Mouse (Mus musculus): Measurements from ENCODE around the gene Bcar3. TPM values are rescaled to one million over a fixed set of nuclear protein-coding genes. Genes with fewer than 3 reads are reported as not detected.
"Not testable (repeated sequence)": the region's sequence is repeated elsewhere in the genome, so short reads cannot be mapped to it uniquely, and the experiment has no call there.

Gene Bcar3
- total RNA-seq, 1 experiment from 2014 or later, result 51.4 TPM

DNA sequence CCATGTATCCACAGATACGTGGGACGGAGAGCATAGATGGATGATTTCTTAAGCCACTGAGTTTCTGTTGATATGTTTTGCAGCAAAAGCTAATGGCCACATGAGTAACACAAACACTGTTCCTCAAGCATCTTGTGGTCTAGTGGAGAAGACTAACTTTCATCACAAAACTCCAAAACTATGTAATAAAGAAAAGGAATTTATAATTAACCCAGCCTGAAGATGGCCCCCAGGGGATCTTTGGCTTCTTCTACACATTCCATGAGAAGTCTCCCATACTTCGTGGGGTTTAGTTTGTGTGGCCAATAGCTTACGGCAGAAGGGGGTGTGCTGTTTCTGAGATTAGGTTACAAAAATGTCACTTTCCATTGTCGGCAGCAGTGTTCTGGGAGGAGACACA is 92.5 kb downstream of the Bcar3 start:
- DNase-seq, result no peak

DNA sequence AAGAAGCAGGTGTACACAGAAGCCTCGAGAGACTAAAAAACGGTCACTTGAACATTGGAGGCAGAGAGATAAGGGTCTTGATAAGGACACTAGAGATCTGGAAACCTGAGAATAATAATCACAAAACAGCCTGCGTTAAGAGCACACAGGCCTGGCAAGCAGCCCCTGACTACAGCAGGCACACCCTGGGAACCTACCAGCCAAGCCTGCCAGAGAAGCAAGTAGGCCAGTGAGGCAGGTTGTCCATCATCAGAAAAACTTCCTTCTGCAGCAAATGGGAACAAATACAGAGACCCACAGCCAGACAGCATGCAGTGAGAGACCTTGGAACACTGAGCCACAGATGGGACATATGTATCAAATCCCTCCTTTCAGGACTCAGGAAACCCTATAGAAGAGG is 93.8 kb downstream of the Bcar3 start:
- no peak for DNase-seq

DNA sequence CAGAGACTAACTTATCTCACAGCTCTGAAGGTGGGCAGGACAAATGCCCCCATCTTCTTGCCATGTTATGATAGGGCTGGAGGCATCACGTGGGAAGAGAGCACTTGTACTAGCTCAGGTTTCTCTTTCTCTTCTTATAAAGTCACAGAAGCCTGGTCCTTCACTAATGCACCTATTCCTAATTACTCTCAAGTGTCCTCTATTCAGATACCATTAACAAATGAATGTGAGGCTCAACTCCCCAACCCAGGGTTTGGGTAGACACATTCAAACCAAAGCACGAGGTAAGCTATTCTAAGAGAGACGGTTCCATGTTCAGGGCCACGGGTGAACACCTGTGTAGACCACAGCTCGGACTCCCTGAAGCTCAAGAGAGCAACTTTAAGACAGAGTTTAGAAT is 96.0 kb downstream of the Bcar3 start:
- no peak for DNase-seq

DNA sequence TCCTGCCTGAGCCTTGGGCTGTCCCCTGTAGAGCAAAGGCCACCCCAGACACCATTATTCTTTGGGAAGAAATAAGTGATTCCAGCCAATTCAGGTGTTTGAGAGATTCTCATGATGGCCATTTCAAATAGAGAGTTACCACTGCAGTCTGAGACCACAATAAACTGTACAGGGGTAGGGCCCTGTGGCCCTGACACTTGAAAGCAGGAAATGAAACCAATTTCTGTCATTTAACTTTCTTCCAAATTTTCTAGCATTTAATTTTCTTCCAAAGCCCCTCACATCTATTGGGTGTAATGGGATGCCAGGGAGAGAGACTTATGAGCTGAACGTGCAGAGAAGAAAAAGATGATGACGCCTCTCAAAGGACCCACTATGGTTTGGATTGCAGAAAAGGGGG is 97.2 kb downstream of the Bcar3 start:
- no peak for DNase-seq

DNA sequence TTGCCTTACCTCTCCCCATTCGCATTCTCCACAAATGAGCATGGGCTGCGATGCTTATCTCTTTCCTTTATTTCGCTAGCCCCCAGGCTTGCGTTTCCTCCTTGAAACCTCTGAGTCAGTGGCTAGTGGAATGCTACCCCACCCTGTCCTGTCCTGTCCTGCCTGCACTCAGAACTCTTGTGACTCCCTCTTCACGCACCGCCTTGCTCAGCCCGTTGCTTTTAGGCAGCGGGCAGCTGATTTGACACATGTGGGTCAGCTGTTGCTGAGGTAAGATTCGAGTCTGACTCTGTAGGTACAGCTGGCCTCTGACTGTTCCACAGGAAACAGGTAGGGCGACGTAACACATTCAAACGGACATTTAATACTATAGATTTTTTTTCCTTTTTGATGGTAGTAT is 97.9 kb downstream of the Bcar3 start:
- DNase-seq, result no peak

- DNase-seq, result not testable (repeated sequence)
Observed at GRCm38 (mm10) chr3:122393411-122393810, 99.5 kb downstream of the Bcar3 start.

- no peak for DNase-seq
Observed at GRCm38 (mm10) chr3:122393836-122394374, 100.0 kb downstream of the Bcar3 start.

- no peak for DNase-seq
Observed at GRCm38 (mm10) chr3:122396957-122397356, 103.0 kb downstream of the Bcar3 start.

GRCm38 (mm10) chr3:122397401-122397800 is 103.5 kb downstream of the Bcar3 start:
- no peak for DNase-seq

DNA sequence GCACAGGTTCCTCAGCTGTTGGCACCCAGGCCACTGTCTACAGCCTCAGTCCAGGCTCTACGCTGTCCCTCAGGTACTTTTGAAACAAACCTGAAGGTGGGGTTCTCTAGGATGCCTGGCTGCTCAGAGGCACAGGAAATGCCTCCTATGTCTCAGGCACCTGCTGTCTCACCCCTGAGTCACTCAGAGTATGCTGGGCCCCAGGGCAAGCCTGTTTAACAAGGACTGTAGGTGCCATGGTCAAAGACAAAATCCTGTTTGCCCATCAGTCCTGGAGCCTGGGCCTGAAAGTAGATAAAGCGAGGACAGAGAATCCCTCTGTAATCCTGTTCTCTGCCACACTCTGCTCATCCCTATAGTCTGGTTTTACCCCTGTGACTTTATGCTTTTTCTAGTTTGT is 107.1 kb downstream of the Bcar3 start:
- DNase-seq, result no peak

GRCm38 (mm10) chr3:122402143-122402542 is 108.2 kb downstream of the Bcar3 start:
- DNase-seq, result no peak

GRCm38 (mm10) chr3:122403860-122404557 is 110.1 kb downstream of the Bcar3 start:
- DNase-seq, result no peak

DNA sequence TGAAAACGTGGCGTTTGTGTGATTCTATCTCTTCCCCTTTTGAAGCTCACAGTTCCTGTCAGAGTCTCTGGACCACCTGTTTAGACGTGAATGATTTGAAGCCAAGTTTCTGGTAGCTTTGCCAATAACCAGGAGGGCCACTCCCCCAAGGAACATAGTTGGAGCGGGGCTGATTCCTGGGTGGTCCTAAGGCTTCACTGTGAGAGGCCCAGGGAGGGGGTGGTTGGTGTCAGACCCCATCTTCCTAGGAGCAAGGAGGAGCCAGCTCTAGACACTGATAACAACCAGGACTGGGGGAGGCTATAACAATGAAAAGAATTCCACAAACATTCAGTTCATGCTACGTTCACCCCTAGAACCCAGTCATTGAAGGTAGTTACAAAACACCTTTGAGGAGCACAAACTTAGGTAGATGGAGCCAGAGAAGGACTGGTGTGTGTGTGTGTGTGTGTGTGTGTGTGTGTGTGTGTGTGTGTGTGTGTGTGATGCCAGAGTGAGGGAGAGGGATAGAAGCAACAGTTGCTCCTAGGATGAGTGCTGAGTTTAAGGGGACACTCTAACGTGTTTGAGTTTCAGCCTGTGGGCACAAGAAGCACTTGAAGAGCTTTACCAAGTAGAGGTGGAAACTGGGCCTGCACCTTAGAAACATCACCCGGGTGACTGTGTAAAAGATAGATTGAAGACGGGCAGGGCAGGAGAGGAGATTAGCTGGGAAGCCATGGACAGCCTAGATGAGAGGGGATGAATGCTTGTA is 111.4 kb downstream of the Bcar3 start:
- no peak for DNase-seq

DNA sequence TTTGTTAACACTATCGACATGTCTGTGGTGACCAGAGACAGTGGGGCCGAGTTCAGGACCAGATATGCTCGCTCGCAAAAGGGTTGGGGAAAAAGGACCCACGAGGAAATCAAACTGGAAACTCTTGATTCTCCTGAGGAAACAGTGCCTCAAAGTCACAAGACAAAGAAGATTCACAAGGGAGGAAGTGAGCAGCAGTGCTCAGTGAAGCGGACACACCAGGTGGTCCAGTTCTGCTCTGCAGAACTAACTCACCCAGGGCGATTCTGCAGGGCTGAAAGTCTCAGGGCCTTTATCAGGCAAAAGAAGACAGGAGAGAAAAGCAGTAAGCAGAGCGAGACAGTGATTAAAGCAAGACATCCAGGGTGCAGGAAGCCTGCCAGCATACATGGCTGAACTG is 112.5 kb downstream of the Bcar3 start:
- DNase-seq, result no peak

GRCm38 (mm10) chr3:122407757-122408156 is 113.8 kb downstream of the Bcar3 start:
- DNase-seq, result no peak

DNA sequence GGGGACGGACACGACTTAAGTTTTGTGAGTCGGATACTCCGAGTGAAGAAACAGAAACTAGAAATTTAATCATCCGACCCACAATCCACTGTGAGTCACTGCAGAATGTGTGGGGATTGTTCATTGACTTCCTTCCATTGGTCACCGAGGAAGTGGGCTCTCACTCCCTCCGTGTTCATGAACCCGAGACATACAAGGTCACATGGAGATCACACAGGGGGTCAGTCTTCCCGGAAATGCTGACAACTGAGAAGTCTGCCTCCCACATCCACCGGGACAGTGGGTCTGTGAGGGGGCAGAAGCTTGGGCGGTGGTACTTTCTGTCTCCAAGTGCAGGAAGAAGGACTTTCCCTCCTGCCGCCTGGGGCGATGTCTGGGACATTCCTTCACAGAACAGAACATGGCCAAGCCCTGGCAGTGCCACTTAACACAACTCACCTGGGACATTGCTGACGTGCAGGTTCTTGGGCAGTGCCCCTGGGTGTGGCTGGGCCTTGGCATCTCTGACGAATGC is 114.9 kb downstream of the Bcar3 start:
- DNase-seq, result no peak

DNA sequence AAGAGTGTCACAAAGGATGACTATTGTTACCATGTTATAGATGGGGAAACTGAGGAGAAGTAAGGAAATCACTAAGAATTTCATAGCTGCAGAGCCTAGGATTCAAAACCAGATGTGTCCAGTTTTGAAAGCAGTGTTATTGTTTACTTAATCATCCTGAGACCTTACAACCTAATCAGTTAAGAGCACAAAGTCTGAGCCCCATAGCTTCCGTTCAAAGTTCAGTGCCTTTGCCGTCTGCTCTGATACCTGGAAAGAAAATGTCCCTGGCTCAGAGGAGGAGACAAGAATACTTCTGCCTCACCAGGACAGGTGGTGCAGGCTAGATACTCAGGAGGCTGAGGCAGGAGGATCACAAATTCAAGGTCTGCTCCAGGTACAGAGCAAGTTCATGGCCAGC is 117.7 kb downstream of the Bcar3 start:
- DNase-seq, result no peak

DNA sequence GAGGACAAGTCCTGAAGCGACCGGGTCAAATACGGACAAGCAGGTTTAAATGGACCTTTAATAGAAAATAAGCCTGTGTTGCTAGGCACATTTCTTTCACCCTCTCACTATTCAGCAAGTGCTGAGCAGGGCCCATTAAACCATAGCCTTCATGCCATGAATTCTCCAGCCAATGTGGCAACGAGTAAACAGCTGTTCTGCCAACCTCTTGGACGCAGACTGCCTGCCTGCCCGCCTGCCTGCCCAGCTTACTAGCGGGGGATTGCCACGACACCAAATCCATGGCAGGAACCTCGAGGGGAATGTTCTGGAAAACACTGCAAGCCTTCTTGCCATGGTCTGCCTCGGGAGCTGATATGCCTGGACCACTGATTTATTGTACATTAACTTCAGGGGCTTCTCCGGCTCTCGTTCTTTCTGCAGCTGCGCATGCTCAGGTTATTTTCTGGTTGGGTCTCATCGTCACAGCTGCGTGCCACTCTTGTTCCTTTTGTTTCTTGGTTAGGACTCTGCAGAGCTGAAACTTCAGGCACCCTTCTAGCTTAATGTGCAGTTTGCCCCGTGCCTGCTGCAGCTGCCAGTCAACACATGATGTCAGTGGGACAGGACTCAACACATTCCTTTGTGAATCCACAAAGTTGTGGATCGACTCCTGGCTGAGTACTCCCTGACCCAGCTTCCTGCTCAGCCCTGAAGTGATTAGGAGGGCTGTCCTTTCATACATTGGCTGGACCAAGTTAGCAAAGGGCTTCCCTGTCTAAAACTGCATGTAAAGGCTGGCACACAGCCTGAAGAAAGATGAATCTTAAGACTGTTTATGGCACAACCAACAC is 120.0 kb downstream of the Bcar3 start:
- peak; percentile 32 for DNase-seq

GRCm38 (mm10) chr3:122414868-122415267 is 120.9 kb downstream of the Bcar3 start:
- DNase-seq, result no peak

DNA sequence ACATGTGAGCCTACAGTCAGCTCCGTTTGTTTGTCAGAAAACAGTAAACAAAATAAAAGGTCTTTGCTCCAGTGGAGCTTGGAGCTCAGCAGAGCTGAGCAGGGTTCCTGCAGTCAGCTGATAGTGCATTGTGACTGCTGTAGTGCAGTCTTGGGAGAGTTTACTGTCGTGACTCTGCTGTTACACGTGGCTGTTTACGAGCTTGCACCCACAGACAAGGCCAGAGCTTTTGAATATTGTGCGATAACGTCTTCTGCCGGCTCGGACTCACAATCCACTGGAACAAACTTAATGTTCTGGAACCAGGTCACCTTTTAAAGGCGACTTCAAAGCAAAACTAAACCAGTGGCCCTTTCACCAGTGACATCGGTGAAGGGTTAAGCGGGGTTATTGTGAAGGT is 123.5 kb downstream of the Bcar3 start:
- no peak for DNase-seq

GRCm38 (mm10) chr3:122418564-122419274 is 124.8 kb downstream of the Bcar3 start:
- no peak for DNase-seq

Data from adrenal gland, postnatal 14 days (tissue).